22 mouse cellular contexts compared by ENCODE assay signal in the genomic region with DNA sequence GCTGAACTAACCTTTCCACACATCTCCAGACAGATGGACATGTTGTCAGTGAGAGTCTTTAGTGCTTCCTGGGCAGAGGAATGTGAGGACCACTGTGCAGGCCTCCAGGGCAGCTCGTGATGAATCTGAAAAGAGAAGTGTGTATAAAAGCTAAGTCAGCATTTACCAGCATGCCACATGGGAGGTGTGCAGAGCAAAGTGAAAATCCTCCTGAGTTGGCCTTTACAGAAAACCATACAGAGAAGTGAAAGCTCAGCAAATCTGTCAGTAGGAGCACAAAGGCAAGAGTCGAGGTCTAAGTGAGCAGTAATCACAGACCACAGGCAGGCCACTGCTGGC.
"Had no signal": no experiment of that assay in that cellular context is flagged by ENCODE, and none has a peak within 500 bp of the region (broad histone marks: within the 10 kb centered on the region; RNA-seq: fewer than 3 reads in every experiment).

No protein-coding gene starts in this region.

- H3K9ac ChIP-seq: limb, embryonic 13.5 days; liver, embryonic 12.5 days; liver, embryonic 15.5 days; lung, embryonic 15.5 days; midbrain, embryonic 12.5 days; midbrain, embryonic 15.5 days; neural tube, embryonic 12.5 days; neural tube, embryonic 15.5 days; stomach, embryonic 15.5 days had no signal

- H3K4me2 ChIP-seq: limb, embryonic 13.5 days; liver, embryonic 12.5 days; liver, embryonic 15.5 days; lung, embryonic 15.5 days; midbrain, embryonic 12.5 days; midbrain, embryonic 15.5 days; neural tube, embryonic 12.5 days; neural tube, embryonic 15.5 days; stomach, embryonic 15.5 days had no signal

- H3K4me1 ChIP-seq: liver, embryonic 12.5 days; liver, embryonic 15.5 days; lung, embryonic 15.5 days; midbrain, embryonic 15.5 days; stomach, embryonic 15.5 days had no signal

- H3K4me3 ChIP-seq: layer of hippocampus, adult 2 months; limb, embryonic 10.5 days; limb, embryonic 13.5 days; liver, embryonic 12.5 days; liver, embryonic 15.5 days; lung, embryonic 15.5 days; midbrain, embryonic 12.5 days; midbrain, embryonic 15.5 days; neural tube, embryonic 12.5 days; neural tube, embryonic 15.5 days; stomach, embryonic 15.5 days had no signal

- H3K27me3 ChIP-seq: liver, embryonic 12.5 days; liver, embryonic 15.5 days; lung, embryonic 15.5 days; midbrain, embryonic 12.5 days; midbrain, embryonic 15.5 days; neural tube, embryonic 12.5 days; neural tube, embryonic 15.5 days; stomach, embryonic 15.5 days had no signal

- H3K27ac ChIP-seq: layer of hippocampus, adult 2 months; limb, embryonic 10.5 days; limb, embryonic 13.5 days; liver, embryonic 12.5 days; liver, embryonic 15.5 days; lung, embryonic 15.5 days; midbrain, embryonic 12.5 days; midbrain, embryonic 15.5 days; neural tube, embryonic 12.5 days; neural tube, embryonic 15.5 days; stomach, embryonic 15.5 days had no signal

- H3K36me3 ChIP-seq: limb, embryonic 10.5 days; limb, embryonic 13.5 days; liver, embryonic 12.5 days; liver, embryonic 15.5 days; lung, embryonic 15.5 days; midbrain, embryonic 12.5 days; midbrain, embryonic 15.5 days; neural tube, embryonic 12.5 days; neural tube, embryonic 15.5 days; stomach, embryonic 15.5 days had no signal

- DNase-seq: kidney, adult 9 months; kidney, postnatal 25 days; layer of hippocampus, adult 9-11 months; liver; lung, postnatal 10 days; right cerebral cortex, adult 18-20 months; right cerebral cortex, postnatal 14 days; spleen, adult 18-20 months; thymus, adult 2 months; thymus, postnatal 14 days; thymus, postnatal 4 days had no signal

- H3K9me3 ChIP-seq: limb, embryonic 10.5 days; limb, embryonic 13.5 days; liver, embryonic 12.5 days; liver, embryonic 15.5 days; lung, embryonic 15.5 days; midbrain, embryonic 12.5 days; midbrain, embryonic 15.5 days; neural tube, embryonic 12.5 days; neural tube, embryonic 15.5 days; stomach, embryonic 15.5 days had no signal

- ATAC-seq: liver, embryonic 12.5 days had no signal
